Mouse (Mus musculus) lung, embryonic 16.5 days (tissue): ENCODE data around the gene Kdelc2. TPM values are rescaled to one million over a fixed set of nuclear protein-coding genes. Genes with fewer than 3 reads are reported as not detected.
A peak's percentile ranks its signal among the peaks of the same experiment; 100 is the strongest.

Source experiments
- ATAC-seq: fragments of 200-750 bp; cut with Nextera tagmentation; 2 replicates; pipeline ENCODE4 v1.8.0; 2017; ENCODE audit warnings: low read depth, mild to moderate bottlenecking, moderate library complexity
- H3K27ac ChIP-seq: fragments of 300-500 bp; sonication (generic); 2 replicates; pipeline ENCODE4 v1.5.1; 2014; ENCODE audit warnings: mild to moderate bottlenecking, control low read depth, low read length
- H3K27me3 ChIP-seq: fragments of 300-500 bp; sonication (generic); 2 replicates; pipeline ENCODE4 v1.6.1; 2014; ENCODE audit warnings: low read depth, low read length, mixed read lengths; ENCODE audit not compliant: control insufficient read depth, insufficient read depth
- H3K36me3 ChIP-seq: fragments of 300-500 bp; sonication (generic); 2 replicates; pipeline ENCODE4 v1.6.1; 2014; ENCODE audit warnings: low read length; ENCODE audit not compliant: control insufficient read depth, insufficient read depth
- H3K4me1 ChIP-seq: fragments of 300-500 bp; sonication (generic); replicated peaks from 2 replicates; pipeline ENCODE4 v1.6.1; 2014; ENCODE audit warnings: low read length, mixed read lengths; ENCODE audit not compliant: control insufficient read depth, insufficient read depth
- H3K4me2 ChIP-seq: fragments of 300-500 bp; sonication (generic); 2 replicates; pipeline ENCODE4 v1.6.1; 2014; ENCODE audit warnings: low read depth, low read length, control low read depth
- H3K4me3 ChIP-seq: fragments of 300-500 bp; sonication (generic); 2 replicates; pipeline ENCODE4 v1.5.1; 2014; ENCODE audit warnings: mild to moderate bottlenecking, low read length, control low read depth
- H3K9ac ChIP-seq: fragments of 300-500 bp; sonication (generic); 2 replicates; pipeline ENCODE4 v1.6.1; 2014; ENCODE audit warnings: low read length, control low read depth
- H3K9me3 ChIP-seq: fragments of 300-500 bp; sonication (generic); 2 replicates; pipeline ENCODE4 v1.6.1; 2016; ENCODE audit warnings: low read length; ENCODE audit not compliant: control insufficient read depth
- WGBS: fragments of 180-500 bp; shearing (Covaris S2); extraction: QIAGEN DNeasy Blood & Tissue Kit; methylation state at CpG from one replicate; pipeline ENCODE4 v1.1.7; 2014; 5-methylcytosine and 5-hydroxymethylcytosine counted together
- polyA plus RNA-seq: library from polyadenylated mRNA; unstranded; fragments of >200 nt; fragmentation: Nextera tagmentation; extraction: Ambion mirVana; gene quantifications from 2 replicates; pipeline ENCODE4 v1.2.1, GENCODE M21; 2015

Kdelc2 gene
- polyA plus RNA-seq, 1 experiment from 2014 or later: 51.6 TPM

GRCm38 (mm10) chr9:53346402-53346801, 37.4 kb upstream of the Kdelc2 start:
- no peaks in the 10 kb centered on the region for H3K27me3 ChIP-seq
- WGBS: 60% methylated on average over 6 of the region's 6 CpGs
- H3K36me3 ChIP-seq: 0 out of 2 replicates have a peak, but pooled peaks cover 6% of the 10 kb centered on the region
- no peak overlapping the region for H3K9ac ChIP-seq
- H3K9me3 ChIP-seq: peaks cover 3% of the 10 kb centered on the region
- H3K4me1 ChIP-seq: no peaks in the 10 kb centered on the region; the same call in 1 of the 2 replicates
- H3K27ac ChIP-seq: no peak overlapping the region
- ATAC-seq: no peak
- H3K4me2 ChIP-seq: no peak overlapping the region
- no peak overlapping the region for H3K4me3 ChIP-seq

GRCm38 (mm10) chr9:53349211-53349610, 34.6 kb upstream of the Kdelc2 start:
- no peaks in the 10 kb centered on the region for H3K27me3 ChIP-seq
- no peaks in the 10 kb centered on the region for H3K4me1 ChIP-seq
- H3K9me3 ChIP-seq: peaks cover 3% of the 10 kb centered on the region
- no peak overlapping the region for H3K4me2 ChIP-seq
- no peak overlapping the region for H3K4me3 ChIP-seq
- ATAC-seq: no peak
- H3K36me3 ChIP-seq: 0 out of 2 replicates have a peak, but pooled peaks cover 6% of the 10 kb centered on the region
- H3K27ac ChIP-seq: no peak overlapping the region
- H3K9ac ChIP-seq: no peak overlapping the region
- 71% methylated on average over 1 of the region's 1 CpGs for WGBS

- ATAC-seq: no peak
- Histone ChIP-seq H3K9me3 (peaks cover 3% of the 10 kb centered on the region), H3K36me3 (0 out of 2 replicates have a peak, but pooled peaks cover 6% of the 10 kb centered on the region), H3K27me3 (no peaks in the 10 kb centered on the region), H3K4me1 (0 out of 2 replicates have a peak, but pooled peaks cover 2% of the 10 kb centered on the region), H3K4me3 (no peak overlapping the region), H3K9ac (no peak overlapping the region), H3K27ac (no peak overlapping the region), H3K4me2 (no peak overlapping the region)
- WGBS: 77% methylated on average over 2 of the region's 2 CpGs
Measured at GRCm38 (mm10) chr9:53350331-53350730, 33.5 kb upstream of the Kdelc2 start.

- H3K27ac ChIP-seq: no peak overlapping the region
- ATAC-seq: no peak
- no peak overlapping the region for H3K4me2 ChIP-seq
- H3K9me3 ChIP-seq: peaks cover 3% of the 10 kb centered on the region
- H3K4me3 ChIP-seq: no peak overlapping the region
- H3K4me1 ChIP-seq: 0 out of 2 replicates have a peak, but pooled peaks cover 2% of the 10 kb centered on the region
- 0 out of 2 replicates have a peak, but pooled peaks cover 6% of the 10 kb centered on the region for H3K36me3 ChIP-seq
- no peaks in the 10 kb centered on the region for H3K27me3 ChIP-seq
- WGBS: 88% methylated on average over 6 of the region's 6 CpGs
- H3K9ac ChIP-seq: no peak overlapping the region
Measured at GRCm38 (mm10) chr9:53351899-53352298, 31.9 kb upstream of the Kdelc2 start.

- Histone ChIP-seq H3K4me2 (no peak overlapping the region), H3K36me3 (0 out of 2 replicates have a peak, but pooled peaks cover 6% of the 10 kb centered on the region), H3K27ac (no peak overlapping the region), H3K27me3 (no peaks in the 10 kb centered on the region), H3K9me3 (peaks cover 3% of the 10 kb centered on the region), H3K9ac (no peak overlapping the region), H3K4me1 (0 out of 2 replicates have a peak, but pooled peaks cover 4% of the 10 kb centered on the region), H3K4me3 (no peak overlapping the region)
- ATAC-seq: no peak
- 87% methylated on average over 5 of the region's 5 CpGs for WGBS
Measured at GRCm38 (mm10) chr9:53353161-53353560, 30.7 kb upstream of the Kdelc2 start.

GRCm38 (mm10) chr9:53356219-53357155, 27.3 kb upstream of the Kdelc2 start:
- Histone ChIP-seq H3K4me3 (peak overlapping the region; percentile 23), H3K9ac (peak overlapping the region; percentile 25; the same call in 1 of the 2 replicates), H3K4me2 (peak overlapping the region; percentile 33), H3K4me1 (0 out of 2 replicates have a peak, but pooled peaks cover 4% of the 10 kb centered on the region), H3K27ac (peak overlapping the region; percentile 89), H3K9me3 (no peaks in the 10 kb centered on the region), H3K36me3 (no peaks in the 10 kb centered on the region), H3K27me3 (no peaks in the 10 kb centered on the region)
- ATAC-seq: peak; percentile 98
- WGBS: 24% methylated on average over 14 of the region's 14 CpGs

- Histone ChIP-seq H3K9me3 (no peaks in the 10 kb centered on the region), H3K9ac (no peak overlapping the region), H3K4me1 (no peaks in the 10 kb centered on the region), H3K4me3 (no peak overlapping the region), H3K36me3 (no peaks in the 10 kb centered on the region), H3K27me3 (no peaks in the 10 kb centered on the region), H3K4me2 (no peak overlapping the region), H3K27ac (no peak overlapping the region)
- ATAC-seq: no peak
- WGBS: 47% methylated on average over 3 of the region's 3 CpGs
Measured at GRCm38 (mm10) chr9:53371339-53371738, 12.5 kb upstream of the Kdelc2 start.

- Histone ChIP-seq H3K27ac (no peak overlapping the region), H3K27me3 (no peaks in the 10 kb centered on the region), H3K4me1 (0 out of 2 replicates have a peak, but pooled peaks cover 2% of the 10 kb centered on the region), H3K9me3 (no peaks in the 10 kb centered on the region), H3K4me3 (no peak overlapping the region), H3K4me2 (no peak overlapping the region), H3K9ac (no peak overlapping the region), H3K36me3 (no peaks in the 10 kb centered on the region)
- ATAC-seq: peak; percentile 34; the same call in 1 of the 2 replicates
- 56% methylated on average over 4 of the region's 4 CpGs for WGBS
Measured at GRCm38 (mm10) chr9:53375907-53376306, 7.9 kb upstream of the Kdelc2 start.

- no peak overlapping the region for H3K4me3 ChIP-seq
- 0 out of 2 replicates have a peak, but pooled peaks cover 2% of the 10 kb centered on the region for H3K4me1 ChIP-seq
- H3K9ac ChIP-seq: no peak overlapping the region
- no peaks in the 10 kb centered on the region for H3K9me3 ChIP-seq
- H3K27ac ChIP-seq: no peak overlapping the region
- H3K4me2 ChIP-seq: no peak overlapping the region
- 87% methylated on average over 13 of the region's 13 CpGs for WGBS
- H3K27me3 ChIP-seq: no peaks in the 10 kb centered on the region
- no peaks in the 10 kb centered on the region for H3K36me3 ChIP-seq
- no peak for ATAC-seq
Measured at GRCm38 (mm10) chr9:53376820-53377219, 7.0 kb upstream of the Kdelc2 start.
